Mouse (Mus musculus): ENCODE measurements around the gene Prrc2b.

Prrc2b gene

GRCm38 (mm10) chr2:32162646-32163045 lies 11.8 kb downstream of the Prrc2b start:
- DNase-seq, result no peak

- no peak for DNase-seq
Measured at GRCm38 (mm10) chr2:32163057-32163456, 12.2 kb downstream of the Prrc2b start.

- no peak for DNase-seq
Measured at GRCm38 (mm10) chr2:32164503-32164902, 13.6 kb downstream of the Prrc2b start.

- peak; percentile 70 for DNase-seq
Measured at GRCm38 (mm10) chr2:32165040-32165800, 14.3 kb downstream of the Prrc2b start.

GRCm38 (mm10) chr2:32166581-32166980 lies 15.7 kb downstream of the Prrc2b start:
- DNase-seq, result no peak

GRCm38 (mm10) chr2:32167034-32167770 lies 16.3 kb downstream of the Prrc2b start:
- no peak for DNase-seq

GRCm38 (mm10) chr2:32167819-32168218 lies 16.9 kb downstream of the Prrc2b start:
- no peak for DNase-seq

- no peak for DNase-seq
Measured at GRCm38 (mm10) chr2:32169292-32169691, 18.4 kb downstream of the Prrc2b start.

DNA sequence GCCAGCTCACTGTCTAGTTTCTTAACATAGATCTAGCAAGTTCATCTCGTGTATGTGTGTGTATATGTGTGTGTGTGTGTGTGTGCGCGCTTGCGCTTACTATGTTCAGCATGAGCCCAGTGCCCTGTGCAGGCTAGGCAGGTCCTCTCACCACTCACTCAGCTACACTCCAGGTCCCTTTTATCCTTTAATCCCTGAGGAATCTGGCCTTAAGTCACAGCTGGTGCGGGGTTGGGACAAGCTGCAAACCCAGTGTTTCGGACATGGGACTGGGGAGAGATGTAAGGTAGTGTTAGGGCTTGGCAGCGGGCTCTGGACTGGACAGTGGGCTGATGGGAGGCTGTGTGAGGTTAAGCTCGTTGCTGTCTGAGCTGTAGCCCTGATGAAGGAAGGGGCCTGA lies 19.1 kb downstream of the Prrc2b start:
- DNase-seq, result no peak

GRCm38 (mm10) chr2:32171658-32172433 lies 21.0 kb downstream of the Prrc2b start:
- DNase-seq, result no peak

DNA sequence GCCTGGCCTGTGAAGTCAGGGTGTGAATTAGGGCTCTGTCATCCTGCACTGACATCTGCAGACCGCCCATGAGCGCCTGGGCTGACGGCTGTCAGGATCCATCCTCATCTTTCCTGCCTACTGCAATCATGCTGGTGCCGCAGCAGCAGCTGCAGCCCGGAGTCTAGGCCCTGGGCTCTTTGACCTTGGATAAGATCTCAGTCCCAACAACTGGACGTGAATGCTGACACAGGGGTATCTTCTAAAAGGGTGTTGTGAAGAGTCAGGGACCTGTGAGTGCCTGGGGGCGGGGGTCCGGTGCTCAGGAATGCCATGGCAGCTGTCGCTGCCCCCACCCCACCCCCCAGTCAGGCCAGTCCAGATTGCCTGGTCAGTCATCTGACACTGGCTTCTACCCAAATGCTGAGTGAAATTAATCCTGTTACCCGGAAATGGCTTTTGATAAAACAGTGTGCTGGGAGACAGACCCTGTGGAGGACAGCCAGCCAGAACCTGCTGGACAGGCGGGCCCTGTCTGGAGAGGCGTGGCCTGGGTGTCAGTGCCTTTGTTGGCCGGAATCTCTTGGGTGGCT lies 23.4 kb downstream of the Prrc2b start:
- DNase-seq, result peak; percentile 91

- no peak for DNase-seq
Measured at GRCm38 (mm10) chr2:32175051-32175466, 24.2 kb downstream of the Prrc2b start.

GRCm38 (mm10) chr2:32175508-32175907 lies 24.6 kb downstream of the Prrc2b start:
- DNase-seq, result no peak

GRCm38 (mm10) chr2:32176848-32177247 lies 26.0 kb downstream of the Prrc2b start:
- DNase-seq, result no peak

GRCm38 (mm10) chr2:32177397-32178060 lies 26.6 kb downstream of the Prrc2b start:
- DNase-seq, result no peak

DNA sequence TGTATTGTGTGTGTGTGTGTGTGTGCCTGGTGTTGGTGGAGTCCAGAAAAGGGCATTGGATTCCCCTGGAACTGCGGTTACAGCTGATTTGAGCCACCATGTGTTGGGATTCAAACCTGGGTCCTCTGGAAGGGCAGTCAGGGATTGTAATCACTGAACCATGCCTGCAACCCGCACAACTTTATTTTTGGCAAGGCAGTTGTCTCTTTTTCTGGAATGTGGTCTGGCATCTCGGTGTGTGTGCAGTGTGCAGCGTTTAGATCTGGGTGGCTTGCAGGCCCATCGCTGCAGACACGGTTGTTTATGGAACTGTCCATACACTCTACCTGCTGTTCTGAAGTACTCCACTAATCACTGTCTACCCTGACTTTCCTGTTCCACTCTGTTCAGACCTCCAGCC lies 28.5 kb downstream of the Prrc2b start:
- peak; percentile 47 for DNase-seq

GRCm38 (mm10) chr2:32180127-32180526 lies 29.2 kb downstream of the Prrc2b start:
- DNase-seq, result no peak

GRCm38 (mm10) chr2:32181364-32181763 lies 30.5 kb downstream of the Prrc2b start:
- no peak for DNase-seq

- no peak for DNase-seq
Measured at GRCm38 (mm10) chr2:32182119-32182518, 31.2 kb downstream of the Prrc2b start.

DNA sequence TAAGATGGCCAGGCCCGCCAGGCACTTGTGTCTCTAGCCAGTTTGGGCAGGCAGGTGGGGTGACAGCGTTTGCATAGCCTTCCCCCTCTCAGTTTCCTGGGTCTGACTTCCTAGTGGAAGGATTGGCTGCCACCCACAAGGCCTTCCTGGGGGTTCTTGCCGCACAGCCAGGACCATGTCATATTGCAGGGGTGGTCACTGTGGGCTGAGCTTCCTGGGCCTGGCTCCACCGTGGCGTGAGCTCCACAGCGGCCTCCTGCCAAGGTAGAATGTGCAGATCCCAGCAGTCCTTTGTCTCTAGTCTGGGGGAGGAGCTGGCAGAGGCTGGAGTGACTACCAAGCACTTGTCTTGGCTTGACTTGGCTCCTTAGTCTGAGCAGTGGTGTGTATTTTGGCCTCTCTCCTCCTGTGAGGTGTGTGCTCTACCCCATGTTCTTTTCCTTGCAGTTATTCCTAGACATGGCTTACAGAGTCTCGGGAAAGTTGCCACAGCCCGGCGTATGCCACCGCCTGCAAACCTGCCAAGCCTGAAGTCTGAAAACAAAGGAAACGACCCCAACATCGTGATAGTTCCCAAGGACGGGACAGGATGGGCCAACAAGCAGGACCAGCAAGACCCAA lies 31.9 kb downstream of the Prrc2b start:
- DNase-seq, result peak; percentile 77

DNA sequence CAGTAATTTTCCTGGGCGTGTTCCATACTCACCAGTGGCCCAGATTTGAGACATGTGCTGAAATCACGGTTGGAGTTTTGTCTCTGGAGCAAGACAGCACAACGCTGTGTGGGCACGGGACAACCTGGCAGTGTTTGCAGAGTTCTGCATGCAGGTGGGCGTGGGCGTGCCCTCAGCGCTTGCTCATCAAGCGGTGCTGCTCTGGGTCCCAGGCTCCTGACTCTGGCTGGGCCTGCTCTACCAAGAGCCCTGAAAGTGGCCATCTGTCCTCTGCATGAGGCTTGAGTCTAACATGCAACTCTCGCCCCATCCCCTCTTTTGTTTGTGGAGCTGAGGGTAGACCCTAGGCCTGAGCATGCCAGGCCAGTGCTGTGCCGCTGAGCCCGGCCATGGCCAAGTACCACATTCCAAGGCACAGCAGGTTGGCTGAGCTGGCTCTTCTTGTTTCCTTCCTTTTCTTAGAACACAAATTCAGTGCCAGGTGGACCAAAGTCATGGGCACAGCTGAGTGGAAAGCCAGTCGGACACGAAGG lies 36.2 kb downstream of the Prrc2b start:
- DNase-seq, result no peak

DNA sequence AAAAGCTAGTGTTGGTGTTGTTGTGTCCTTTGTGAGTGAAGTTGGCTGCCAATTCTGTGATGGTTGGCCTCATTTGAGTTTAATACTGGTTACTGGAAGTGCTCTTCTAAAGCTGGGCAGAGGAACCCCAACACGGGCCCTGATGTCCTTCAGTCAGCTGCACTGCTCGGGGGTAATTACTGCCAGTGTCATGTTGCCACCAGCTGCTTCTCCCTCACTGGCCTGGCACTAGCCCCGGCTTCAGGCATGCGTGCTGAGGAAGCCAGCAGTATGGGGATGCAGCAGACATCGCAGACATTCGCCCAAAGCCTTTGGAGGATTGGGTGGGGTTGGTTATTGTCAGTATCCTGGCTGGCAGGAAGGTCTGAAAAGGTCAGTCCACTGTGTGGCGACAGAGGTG lies 36.8 kb downstream of the Prrc2b start:
- no peak for DNase-seq
